Mouse (Mus musculus) erythroblast, adult 5-6 weeks (primary cell): Measurements from ENCODE around the gene Npas3. TPM values are rescaled to one million over a fixed set of nuclear protein-coding genes. Genes with fewer than 3 reads are reported as not detected.

Experiments used
- ATAC-seq: replicated peaks from 2 replicates; pipeline ENCODE4 v1.8.0; 2016; ENCODE audit warnings: moderate number of reproducible peaks, mild to moderate bottlenecking, moderate TSS enrichment, inconsistent platforms; ENCODE audit not compliant: poor library complexity, low FRiP score, severe bottlenecking
- total RNA-seq, 2 experiments: library from RNA; stranded (forward) in 1 of 2; stranded (reverse) in 1 of 2; fragments of 150-400 nt in 1 of 2; fragments of 200-764, 138-1000 nt in 1 of 2; gene quantifications; 2 replicates each; pipeline versions ENCODE4 v1.2.3 to v1.2.4; 2015 to 2017; ENCODE audit warnings: low replicate concordance in 2 of 2

Npas3 gene
- total RNA-seq, 2 experiments from 2014 or later = not detected

DNA sequence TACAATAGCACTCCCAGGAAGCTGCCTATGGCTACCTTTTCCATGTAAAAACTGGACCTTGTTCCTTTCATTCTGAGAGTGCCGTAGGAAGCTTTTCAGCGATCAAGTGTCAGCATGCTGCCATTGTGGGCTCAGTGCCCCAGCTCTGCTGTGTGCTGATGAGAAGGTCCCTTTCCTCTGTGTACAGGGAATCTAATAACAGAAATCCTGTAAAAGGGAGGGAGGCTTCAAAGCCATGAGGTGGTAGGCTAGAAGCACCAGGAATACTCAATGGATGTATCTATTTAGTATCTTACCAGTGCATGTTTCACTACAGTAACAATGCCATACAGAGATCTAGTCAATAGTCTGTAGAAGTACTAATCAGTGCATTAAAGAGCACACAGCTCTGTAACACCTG lies 423.4 kb downstream of the Npas3 start:
- ATAC-seq = no peak

DNA sequence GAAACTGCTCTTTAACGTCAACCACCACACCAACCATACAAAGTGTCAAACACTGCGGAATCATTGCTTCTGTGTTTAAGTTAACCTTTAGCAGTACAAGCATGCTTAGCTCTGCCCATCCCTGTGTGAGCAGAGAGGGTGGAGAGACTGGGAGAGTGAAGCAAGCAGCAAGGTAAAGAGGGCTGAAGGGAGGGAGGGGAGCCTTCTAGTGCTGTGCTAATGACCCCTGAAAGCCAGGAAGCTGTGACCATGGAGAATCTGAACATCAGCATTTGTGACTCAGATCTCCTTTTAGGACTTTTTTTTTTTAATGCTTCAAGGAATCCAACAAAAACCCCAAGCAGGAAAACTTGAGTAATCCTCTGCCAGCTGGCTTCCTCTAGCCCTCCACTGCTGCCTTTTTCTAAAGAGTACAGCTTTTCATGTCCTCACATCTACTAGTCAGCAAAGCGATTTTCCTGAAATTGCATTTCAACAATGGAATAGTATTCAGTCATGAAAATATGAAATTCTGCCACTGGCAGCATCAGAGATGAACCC lies 428.7 kb downstream of the Npas3 start:
- ATAC-seq = no peak

DNA sequence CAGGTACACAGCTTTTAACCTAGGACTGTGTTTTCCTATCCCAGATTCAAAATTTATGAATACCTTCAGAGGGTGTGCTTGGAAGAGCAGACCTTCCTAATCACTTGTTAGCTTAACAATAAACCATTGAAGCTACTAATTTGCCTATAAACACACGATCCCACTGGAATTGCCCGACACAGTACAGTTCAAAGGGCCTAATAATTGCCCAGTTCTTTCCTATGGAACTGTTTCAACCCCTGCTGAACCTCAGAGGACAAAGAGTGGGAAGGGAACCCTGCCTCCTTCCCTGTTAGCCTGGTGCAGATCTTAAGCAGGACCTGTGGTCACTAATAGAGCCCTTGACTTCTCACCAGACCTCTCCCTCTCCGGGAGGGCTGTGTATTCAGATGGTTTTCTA lies 429.7 kb downstream of the Npas3 start:
- no peak for ATAC-seq

DNA sequence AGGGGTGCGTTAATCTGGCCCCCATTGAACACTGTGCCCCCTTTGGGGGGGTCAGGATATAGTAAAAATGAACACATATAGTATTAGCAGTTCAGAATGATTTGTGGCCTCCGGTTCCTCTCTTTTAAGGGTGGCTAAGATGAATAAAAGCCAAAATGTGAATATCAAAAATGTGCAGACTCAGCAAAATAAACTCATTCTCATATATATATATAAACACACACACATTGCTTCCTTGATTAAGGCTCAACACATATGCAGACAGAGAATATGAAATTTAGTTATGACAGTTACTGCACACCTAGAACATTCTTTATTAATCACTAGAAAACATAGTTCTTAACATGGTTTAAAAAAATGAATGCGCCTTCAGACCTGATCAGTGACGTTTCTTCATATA lies 430.7 kb downstream of the Npas3 start:
- no peak for ATAC-seq

DNA sequence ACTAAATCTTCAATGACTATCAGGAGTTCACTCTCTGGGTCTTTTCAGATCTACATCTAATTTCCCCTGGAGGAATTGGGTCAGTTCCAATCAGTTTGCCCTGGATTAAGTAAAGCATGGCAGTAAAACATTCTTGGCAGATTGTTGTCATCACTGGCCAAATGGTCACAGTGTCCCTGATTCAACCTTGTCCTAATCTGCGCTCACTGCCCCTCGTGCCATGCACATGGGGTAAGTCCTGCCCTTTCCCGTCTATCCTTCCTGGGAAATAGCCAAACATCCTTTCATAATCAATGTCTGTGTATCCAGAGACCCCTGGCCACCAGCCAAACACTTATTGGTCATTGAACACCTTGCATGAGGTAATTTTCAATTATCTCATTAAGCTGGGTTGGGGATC lies 432.0 kb downstream of the Npas3 start:
- no peak for ATAC-seq

DNA sequence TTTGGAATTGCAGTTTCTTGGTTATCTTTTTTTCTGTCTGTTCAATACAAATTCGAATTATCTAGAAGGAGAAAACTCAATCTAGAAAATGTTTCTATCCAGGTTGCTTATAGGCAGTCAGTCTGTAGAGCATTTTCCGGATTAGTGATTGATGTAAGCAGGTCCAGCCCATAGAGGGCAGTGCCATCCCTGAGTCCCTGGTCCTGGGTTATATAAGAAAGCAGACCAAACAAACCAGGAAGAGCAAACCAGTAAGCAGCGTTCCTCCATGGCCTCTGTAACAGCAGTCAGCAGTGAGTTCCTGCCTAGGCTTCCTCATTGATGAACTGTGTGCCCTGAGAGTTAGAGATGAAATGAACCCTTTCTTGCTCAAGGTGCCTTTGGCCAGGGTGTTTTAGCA lies 433.6 kb downstream of the Npas3 start:
- no peak for ATAC-seq

DNA sequence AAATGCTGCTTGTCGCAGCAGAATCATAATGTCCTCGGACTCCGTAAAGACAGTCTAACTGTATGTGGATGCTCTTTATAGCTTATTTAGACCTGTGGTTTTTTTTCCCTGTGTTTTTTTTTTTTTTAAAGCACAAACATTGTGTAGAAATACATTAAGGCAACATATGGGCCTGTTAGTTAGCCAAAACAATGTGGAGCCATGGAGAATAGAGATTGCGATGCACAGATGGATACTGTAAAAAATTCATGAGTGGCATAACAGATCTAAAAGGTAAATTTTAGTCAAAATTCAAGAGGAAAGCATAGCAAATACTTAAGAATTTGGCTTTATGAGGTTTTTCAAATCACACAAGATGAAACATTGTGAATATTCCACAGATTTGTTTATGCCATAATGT lies 444.0 kb downstream of the Npas3 start:
- ATAC-seq = no peak

DNA sequence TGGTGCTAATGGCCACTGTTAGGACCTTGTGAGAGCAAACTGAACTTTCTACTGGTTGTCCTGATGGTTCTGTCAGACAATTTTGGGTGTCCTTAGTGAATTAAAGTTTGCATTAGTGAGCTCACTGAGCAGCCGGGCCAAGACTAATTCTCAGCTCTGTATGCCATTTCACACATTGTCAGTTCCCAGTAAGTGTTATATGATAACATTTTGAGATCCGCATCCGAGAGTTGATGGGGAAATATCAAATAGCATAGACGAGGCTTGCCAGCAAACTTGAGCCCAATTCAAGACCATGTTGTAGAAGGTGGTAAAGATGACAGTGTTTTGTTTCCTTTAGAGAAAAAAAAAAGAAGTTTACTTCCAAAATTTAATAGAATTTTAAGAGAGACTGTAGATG lies 445.9 kb downstream of the Npas3 start:
- no peak for ATAC-seq

DNA sequence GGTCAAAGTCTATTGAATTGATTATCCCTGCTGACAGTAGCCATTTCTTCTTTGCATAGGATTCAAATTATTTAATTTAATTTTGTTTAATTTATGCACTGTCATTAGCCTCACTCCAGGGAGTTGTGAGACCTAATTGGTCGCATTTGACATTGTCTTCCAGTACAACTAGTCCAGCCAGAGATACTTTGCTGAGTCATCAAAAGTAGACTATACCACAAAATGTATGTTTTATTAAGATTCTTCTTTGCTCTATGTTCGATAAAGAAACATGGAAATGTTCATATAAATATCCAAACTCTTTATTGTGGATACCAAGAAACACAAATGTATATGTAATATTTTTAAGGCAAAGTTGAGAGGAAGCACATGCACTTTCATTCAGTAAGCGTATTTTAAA lies 446.8 kb downstream of the Npas3 start:
- ATAC-seq = no peak

DNA sequence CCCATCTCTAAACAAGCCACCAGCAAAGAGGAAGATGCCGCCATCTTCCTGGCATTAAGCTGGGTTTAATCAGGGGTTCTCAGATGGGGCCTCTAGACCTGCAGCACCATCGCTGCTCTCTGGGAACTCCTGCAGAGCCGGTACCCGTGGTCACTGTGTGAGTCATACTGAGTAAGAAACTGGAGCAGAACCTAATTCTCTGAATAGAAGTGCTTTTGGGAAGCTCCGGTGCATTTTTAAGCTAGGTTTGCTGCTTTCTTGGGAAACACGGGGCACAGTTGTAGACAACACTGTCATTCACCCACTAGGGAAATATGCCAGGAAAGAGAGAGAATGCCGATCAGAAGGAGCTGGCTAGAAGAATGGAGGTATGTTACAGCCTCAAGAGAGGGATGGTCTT lies 449.2 kb downstream of the Npas3 start:
- ATAC-seq = no peak

DNA sequence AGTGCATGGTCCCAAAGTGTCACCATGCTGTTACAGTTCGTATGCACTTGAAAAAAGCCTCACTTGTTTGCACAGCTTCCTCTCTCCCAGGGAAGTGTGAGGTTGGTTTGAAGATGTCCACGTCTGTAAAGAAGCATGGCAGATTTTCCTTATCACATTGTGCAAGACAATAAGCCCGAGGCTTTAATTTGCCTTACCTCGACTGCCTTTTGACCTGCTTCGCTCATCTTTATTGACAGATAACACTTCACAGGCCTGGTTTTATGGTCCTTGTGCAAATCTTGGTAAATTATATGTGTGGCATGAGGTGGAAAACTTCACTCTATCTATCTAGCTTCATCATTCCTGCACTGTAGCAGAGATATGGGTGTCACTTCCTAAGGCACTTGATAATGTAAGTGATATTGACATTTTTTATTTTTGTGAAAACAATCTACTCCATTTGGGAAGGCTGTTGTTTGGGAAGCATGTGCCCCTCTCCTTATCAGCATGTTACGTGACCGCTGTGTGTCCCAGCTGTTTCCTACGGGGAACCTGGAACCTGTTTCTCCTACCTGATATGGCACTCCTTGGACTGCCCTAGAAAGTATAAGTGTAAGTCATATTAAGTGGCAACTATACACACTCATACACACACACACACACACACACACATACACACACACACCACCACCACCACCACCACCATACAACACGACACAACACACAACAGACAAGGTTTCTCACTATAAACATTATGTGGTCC lies 450.2 kb downstream of the Npas3 start:
- ATAC-seq = no peak

DNA sequence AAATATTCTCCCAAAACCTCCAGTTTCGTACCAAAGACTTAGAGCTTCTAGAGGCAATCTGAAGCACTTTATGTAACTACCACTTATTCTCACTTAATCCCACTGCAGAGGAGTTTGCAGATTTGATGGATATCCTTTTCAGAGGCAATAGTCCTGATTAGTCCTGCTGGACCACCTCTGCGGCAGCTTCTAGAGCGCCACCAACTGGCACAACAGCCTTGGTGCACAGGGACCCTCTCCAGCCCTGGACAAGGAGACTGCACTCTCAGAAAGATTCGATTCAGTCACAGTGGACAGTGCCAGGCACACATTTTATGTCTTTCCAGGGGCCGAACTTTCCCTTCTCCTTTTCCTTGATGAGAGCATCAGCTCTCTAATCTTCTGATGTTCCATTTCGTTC lies 471.4 kb downstream of the Npas3 start:
- no peak for ATAC-seq

DNA sequence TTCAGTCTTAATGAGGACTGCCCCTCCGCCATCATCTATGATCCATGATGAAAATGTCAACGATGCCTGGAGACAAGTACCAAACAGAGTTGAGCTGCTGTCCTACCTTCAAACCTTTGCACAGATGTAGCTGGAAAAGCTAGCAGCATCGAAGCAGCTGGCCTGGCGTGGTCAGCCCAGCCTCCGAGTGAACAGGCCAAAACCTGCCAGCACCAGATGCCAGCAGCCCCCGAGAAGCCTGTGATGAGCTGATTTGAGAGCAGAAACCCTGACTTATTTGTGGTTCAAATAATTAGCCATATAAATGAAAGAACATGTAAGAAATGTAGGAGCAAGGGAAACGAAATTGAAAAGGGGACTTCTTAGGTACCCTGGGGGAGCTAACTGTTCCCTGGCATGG lies 473.7 kb downstream of the Npas3 start:
- ATAC-seq = no peak

DNA sequence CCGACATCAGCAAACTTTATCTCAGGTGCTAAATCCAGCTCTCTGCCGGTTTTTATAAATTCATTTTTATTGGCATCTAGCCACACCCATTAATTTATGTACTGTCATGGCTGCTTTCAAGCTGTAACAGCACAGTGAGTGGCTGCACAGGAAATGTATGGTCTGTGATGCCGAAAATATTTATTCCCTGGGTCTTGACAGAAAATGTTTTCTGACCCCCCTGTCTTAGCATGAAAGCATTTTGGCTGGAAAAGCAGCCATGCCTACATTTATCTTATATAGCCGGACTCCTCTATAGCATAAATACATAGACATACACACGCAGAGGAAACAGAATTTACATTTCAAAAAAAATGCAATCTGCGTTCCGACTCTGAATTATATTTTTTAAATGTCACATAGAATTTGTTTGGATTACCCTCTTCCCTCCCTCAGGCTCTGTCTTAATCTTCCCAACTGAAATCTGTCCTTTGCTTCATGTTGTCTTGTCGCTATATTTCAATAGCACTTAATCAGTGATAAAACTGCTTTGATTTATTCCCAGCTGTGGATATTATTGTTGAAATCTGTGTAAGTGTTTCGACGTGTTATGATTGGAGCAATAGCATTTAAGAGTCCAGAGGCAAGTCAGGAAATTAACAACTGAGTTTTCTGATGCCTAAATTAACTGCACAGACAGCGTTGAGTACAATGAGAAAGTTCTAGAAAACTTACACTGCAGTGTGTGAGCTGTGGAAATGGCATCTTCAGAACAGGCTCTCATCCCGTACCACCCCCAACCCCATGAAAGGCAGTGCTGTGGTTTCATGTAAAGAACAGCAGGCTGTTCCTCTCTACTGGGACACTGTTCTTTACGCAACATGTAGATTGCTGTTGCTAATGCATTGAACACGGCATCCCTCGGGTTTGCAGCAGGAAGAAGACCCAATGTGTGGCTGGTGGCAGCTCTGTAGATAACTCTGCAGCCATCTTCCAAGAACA lies 474.5 kb downstream of the Npas3 start:
- ATAC-seq = no peak

DNA sequence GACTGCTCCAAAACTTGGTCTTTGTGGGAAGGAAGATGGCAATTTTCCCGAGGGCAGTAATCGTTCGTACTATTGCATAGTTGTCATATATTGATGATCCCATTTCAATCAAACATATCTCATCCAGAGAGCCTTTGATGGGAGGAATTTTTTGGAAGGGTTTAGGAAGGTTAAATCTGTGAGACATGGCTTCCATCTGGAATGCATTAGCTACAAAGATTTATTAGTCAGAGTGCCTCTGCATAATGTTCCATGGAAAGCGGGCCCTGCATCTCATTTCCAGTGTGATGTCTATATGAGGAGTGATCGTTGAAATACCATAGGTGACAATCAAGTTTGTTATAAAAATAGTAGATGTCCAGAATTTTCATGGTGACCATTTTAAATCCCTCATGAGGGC lies 480.8 kb downstream of the Npas3 start:
- no peak for ATAC-seq

DNA sequence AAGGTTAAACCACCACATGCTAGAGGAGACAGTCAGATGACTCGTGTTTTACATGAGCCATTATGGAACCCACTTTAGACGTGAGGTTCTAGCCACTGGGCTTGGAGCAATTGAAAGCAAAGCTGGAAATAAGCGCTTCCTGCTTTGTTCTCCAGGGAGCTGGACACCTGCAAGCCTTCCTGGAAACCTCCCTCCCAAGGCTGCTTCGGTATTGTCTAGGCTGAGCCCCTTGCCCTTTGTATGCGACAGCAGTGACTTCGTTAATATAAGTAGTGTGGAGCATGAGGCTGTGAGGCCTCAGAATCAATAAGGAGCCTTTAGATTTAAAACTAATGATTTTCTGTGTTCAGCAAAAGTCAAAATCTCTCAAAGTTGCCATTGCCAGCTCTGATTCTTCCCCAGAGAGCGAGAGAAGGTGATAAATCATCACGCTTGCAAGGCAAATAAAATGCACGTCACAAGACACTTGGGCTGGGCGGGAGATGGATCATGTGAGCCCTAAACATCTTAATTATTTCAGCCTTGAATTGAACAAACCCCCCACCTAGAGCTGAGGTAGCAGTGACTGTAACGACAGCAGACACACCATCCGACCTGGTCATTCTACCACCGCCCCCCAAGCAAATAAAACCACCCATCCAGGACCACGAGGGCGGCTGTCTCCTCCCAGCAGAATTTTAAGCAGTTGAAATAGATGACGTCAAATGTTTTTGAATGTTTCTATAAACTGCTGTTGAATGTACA lies 490.2 kb downstream of the Npas3 start:
- no peak for ATAC-seq

DNA sequence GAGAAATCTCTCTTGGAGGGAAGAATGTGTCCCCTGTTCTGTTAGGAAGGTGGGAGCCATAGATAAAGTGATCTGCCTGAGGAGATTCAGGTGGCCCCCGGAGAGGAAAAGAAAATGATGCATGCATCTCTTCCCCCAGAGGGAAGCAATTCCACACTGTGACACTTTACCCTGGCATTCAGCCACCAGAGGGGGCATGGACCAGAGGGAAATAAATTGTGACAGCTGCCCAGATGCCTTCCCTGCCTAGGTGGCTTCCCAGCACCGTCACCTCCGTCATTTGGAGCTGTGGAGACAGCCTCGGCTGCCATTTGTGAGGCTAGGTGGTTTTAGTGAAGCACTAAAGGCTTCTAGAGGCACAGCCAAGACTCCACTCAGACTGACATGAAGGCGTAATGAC lies 498.2 kb downstream of the Npas3 start:
- ATAC-seq = no peak

DNA sequence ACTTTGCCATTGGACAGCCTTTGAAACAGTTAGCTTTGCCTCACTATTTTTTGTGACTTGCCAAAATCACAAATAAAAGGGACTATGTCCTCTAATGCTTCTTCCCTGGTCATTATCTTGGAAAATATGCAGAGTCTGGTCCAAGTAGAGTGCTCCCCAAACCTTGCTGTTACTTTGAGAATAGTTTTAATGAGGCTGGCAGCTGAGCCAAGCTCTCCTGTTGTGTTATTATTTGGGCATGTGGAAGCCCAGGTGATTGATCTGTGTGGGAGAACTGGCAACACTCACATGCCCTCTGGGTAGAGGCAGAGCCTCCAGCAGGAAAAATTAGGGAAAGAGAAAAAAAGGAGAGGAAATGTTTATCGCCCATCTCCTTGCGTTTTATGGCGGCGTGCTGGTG lies 500.9 kb downstream of the Npas3 start:
- no peak for ATAC-seq

DNA sequence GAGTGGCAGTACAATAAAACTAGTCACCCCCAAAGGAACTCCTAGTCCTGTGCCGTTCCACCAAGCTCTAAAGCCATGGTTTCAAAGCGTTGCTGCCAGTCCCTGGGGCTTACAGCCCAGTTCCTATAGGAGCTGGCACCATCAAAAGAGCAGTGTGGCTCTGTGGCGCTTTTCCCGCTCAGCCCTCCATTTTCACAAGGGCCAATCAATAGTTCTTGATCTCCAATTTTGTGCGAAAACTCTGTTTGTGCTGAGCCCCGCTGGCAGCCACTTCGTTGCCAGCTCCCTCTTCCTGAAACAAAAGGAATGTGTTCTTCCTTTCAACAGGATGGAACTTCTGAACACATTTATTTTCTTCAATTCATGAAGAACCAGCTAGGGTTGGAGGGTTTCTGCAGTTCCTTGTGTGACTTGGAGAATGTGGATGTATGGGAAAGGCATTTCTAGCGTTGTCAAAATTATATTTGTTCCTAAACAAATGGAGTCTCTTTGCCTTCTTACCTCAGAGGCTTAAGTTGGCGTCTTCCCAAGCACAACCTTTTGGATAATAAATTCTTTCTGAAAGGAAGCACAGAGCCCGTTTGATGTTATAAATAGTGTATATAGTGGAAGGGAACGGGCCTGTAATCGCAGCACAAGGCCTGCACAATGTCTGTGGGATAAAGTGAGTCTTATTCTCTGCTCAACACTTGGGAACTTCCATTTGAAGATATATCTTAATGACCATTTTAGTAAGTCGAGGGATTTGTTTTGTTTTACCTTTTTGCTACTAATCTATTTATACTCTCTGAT lies 504.0 kb downstream of the Npas3 start:
- ATAC-seq = no peak
